Mouse (Mus musculus) liver, postnatal 0 days (tissue): ENCODE data around the gene P4ha1.
A peak's percentile ranks its signal among the peaks of the same experiment; 100 is the strongest.

Experiments
- CTCF ChIP-seq: sonication (generic); IDR thresholded peaks from 2 replicates; pipeline ENCODE4 v1.5.1; 2016; ENCODE audit warnings: antibody characterized with exemption, low read depth
- EP300 ChIP-seq: IDR thresholded peaks from 2 replicates; pipeline ENCODE4 v1.6.1; 2016; ENCODE audit warnings: antibody characterized with exemption, low read depth, mild to moderate bottlenecking

DNA sequence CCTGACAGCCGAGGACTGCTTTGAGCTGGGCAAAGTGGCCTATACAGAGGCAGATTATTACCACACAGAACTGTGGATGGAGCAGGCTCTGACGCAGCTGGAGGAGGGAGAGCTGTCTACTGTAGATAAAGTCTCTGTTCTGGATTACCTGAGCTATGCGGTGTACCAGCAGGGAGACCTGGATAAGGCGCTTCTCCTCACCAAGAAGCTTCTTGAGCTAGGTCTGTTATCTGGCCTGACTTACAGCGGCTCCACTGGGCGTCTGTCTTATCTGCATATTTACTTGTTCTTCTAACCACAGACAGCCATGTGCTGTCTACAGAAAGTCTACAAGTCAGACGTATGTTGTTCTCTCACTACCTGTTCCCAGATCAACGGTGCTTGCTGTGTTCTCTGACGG lies 25.1 kb downstream of the P4ha1 start:
- 0 out of 2 replicates have a peak, but pooled peaks have one; percentile 5 for TF ChIP-seq CTCF
- peak; percentile 96 for TF ChIP-seq EP300
